Mouse (Mus musculus): ENCODE data around the gene Gopc.
"Not testable (repeated sequence)": the region's sequence is repeated elsewhere in the genome, so short reads cannot be mapped to it uniquely, and the experiment has no call there.

Gopc gene

GRCm38 (mm10) chr10:52387192-52387591 lies 5.3 kb upstream of the Gopc start:
- no peak for DNase-seq (ENCODE audit: low spot score in 2 of 2)

DNA sequence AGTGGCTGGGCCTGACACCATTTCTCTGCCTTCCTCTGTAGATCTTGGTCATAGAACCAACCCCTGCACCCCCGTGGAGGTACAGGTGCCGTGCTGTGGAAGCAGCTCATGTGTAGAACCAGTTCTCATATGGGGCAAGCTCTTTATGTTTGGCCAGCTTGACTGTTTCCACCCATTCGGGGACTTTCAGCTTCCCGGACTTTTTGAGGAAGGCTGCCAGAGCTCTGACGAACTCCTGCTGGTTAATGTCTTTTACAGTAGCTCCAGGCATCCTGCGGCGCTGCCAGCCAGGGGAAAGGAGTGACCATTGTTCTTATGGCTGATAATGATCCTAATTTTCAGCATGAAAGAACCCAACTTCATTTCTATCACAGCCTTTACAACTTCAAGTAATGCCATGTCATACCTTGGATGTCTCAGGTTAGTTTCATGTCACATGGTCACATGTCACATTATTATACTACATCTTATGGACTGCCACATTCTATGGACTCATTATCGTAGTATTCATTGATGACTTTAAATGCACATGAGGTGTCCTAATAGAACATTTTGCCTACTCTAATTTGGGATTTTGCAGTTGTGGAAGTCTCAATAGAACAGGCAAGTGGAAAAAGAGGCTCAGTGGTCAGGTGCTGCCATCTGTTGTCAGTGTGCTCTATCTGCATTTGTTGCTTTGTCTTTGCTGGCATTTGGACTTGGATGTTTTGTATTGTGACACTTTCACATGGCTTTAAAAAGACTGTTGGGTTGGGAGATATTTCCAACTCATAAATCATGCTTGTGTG lies 3.1 kb upstream of the Gopc start:
- peak; percentile 23 to 36 for DNase-seq (ENCODE audit: low spot score in 2 of 2)

DNA sequence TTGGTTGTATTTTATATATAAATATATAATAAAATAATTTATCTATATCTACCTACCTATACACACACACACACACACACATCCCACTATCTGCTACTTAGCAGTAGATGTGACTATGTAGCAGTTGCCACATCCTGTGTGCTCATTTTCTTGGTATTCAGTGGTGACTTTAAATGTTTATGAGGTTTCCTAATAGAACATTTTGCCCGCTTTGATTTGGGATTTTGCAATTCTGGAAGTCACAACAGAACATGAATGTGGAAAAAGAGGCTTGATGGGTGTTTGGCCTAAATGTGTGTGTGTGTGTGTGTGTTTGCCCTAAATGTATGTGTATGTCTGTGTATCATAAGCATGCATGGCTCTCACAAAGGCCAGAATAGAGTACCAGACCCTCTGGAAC lies 1.6 kb upstream of the Gopc start:
- DNase-seq (ENCODE audit: low spot score in 2 of 2) = no peak

DNA sequence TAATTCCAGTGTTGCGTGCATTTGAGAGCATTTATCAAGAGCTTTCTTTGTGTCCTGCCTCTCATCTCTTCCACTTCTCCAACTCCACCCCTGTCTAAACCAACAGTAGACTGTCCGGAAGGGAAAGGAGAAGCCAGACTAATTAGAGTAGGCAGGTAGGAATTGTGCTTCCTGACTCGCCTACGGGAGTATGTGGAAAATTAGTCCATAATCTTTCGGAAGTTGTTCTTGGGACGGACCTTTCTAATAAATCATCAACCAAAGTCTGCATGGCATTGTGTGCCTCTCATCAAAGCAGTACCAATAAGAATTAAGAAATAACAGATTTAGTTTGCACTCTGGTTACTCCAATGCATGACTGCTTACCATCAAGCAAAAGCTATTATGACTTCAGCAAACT lies 1.1 kb upstream of the Gopc start:
- DNase-seq (ENCODE audit: low spot score in 2 of 2) = no peak

DNA sequence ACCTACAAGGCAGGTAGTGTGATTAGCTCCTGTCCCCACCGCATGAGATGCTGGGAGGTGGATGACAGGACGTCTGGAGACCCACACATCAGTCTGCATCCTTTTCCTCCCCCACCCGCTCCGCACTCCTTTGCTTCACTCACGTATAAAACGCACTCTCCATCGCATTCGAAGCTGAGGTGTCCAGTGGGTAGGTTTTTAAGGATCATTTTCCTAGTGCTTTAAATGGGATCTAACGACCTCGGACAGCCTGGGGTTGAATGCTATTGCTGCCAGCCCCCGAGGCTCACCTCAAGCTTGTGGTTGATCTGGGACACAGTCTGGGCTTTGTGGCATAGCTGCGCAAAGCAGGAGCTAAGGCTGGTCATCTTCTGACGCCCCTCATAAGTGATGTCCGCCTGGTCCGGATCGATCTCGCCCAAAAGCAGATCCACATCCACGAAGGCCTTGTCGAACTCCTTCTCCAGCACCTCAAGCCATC lies 563 bp downstream of the Gopc start:
- DNase-seq (ENCODE audit: low spot score in 2 of 2) = no peak

- no peak for DNase-seq (ENCODE audit: low spot score in 2 of 2)
Measured at GRCm38 (mm10) chr10:52377813-52378212, 4.1 kb downstream of the Gopc start.

GRCm38 (mm10) chr10:52376422-52376821 lies 5.5 kb downstream of the Gopc start:
- DNase-seq (ENCODE audit: low spot score in 2 of 2) = no peak

DNA sequence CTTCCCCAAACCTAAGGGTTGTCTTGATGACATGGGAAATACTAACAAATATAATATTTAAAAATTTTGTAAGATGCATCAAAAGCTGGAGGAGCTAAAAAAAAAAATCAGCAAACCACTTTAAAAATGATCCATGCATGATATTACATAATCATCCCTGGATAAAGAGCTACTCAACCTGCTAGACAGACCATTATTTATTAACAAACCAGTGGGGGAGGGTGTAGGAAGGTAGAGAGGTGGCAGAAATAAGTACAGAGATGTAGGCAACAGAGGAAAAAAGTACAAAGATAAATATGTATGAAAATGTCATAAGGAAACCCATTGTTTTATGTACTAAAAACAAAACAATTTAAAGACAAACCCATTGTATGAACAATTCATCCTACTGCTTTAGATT lies 7.3 kb downstream of the Gopc start:
- no peak for DNase-seq (ENCODE audit: low spot score in 2 of 2)

DNA sequence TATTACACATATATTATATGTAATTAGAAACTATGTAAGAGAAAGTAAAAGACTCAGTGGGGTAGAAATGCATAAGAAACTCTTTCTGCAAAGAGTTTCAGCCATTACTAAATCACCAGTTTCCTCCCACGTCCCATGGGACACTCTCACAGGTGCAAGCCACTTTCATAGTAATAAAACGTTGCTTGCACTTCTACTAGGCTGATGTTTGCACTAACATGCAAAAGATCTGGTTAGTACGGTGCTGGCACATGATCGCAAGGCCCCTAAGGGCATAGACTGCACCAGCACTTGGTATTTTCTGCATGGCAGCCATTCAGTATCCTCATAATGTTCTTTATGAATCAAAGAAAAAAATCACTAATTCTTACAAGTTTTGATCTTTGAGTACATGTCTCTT lies 8.1 kb downstream of the Gopc start:
- DNase-seq (ENCODE audit: low spot score in 2 of 2) = no peak

- DNase-seq (ENCODE audit: low spot score in 2 of 2) = no peak
Measured at GRCm38 (mm10) chr10:52368376-52368775, 13.5 kb downstream of the Gopc start.

GRCm38 (mm10) chr10:52360862-52361609 lies 20.9 kb downstream of the Gopc start:
- no peak for DNase-seq (ENCODE audit: low spot score in 2 of 2)

DNA sequence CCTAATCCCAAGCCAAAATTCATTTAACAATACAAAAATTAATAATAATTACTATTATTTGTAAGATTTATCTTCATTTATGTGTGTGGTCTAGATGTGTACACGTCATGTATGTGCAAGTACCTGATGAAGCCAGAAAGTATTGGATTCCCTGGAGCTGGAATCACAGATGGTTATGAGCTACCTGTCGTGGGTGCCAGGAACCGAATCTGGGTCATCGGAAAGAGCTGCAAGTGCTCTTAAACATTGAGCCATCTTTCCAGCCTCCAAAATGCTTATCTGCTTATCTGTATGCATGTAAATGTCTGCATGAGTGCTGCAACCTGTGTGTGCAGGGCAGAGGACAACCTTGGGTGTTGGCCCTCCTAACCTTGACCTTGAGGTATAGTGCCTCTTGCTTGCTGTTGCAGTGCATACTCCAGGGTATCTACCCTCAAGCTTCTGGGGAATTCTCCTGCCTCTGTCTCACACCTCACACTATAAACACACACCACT lies 21.6 kb downstream of the Gopc start:
- DNase-seq (ENCODE audit: low spot score in 2 of 2) = no peak

- no peak for DNase-seq (ENCODE audit: low spot score in 2 of 2)
Measured at GRCm38 (mm10) chr10:52358467-52358866, 23.5 kb downstream of the Gopc start, which contains the start of gene Gm26741. Gene Gm26741, plus strand, starts transcription at chr10:52358767.

DNA sequence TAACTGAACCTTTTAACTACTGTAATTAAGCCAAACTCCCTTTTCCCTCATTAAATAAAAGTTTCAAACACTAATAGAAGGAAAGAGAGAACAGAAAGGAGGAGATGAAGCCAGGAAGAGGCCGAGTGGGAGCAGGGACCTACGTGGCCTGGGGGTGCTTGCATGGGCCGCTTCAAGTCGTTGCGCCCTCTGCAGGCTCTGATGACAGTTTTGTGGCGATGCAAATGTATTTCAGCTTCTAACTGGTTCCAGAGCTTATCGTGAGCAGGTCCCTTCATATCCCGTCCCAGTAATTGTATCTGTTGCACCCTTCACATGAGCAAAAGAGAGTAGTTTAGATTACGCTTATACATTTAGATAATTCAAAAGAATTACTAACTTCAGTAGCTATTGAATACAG lies 28.7 kb downstream of the Gopc start:
- no peak for DNase-seq (ENCODE audit: low spot score in 2 of 2)

GRCm38 (mm10) chr10:52343324-52343723 lies 38.6 kb downstream of the Gopc start:
- not testable (repeated sequence) for DNase-seq (ENCODE audit: low spot score in 2 of 2)

DNA sequence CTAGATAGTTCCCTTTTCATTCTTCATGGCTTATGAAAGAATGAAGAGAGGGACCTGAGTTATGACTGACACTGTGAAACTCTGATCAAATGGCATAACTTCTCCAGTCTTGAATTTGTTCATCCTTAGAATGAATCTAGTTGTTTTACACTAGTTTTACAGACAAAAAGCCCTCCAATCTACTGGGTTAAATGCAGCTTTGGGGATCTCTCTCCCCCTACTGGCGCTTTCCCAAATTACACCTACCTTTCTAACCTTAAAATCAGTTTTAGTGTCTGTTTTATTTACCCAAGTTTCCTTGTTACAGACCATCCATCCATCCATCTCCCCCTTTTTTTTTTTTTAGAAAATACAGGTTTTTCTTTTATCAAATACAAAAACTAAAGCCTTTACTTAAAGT lies 50.9 kb downstream of the Gopc start:
- peak in 1 of 2 experiments; percentile 10 for DNase-seq (ENCODE audit: low spot score in 2 of 2)

- no peak for DNase-seq (ENCODE audit: low spot score in 2 of 2)
Measured at GRCm38 (mm10) chr10:52321918-52322317, 60.0 kb downstream of the Gopc start.

DNA sequence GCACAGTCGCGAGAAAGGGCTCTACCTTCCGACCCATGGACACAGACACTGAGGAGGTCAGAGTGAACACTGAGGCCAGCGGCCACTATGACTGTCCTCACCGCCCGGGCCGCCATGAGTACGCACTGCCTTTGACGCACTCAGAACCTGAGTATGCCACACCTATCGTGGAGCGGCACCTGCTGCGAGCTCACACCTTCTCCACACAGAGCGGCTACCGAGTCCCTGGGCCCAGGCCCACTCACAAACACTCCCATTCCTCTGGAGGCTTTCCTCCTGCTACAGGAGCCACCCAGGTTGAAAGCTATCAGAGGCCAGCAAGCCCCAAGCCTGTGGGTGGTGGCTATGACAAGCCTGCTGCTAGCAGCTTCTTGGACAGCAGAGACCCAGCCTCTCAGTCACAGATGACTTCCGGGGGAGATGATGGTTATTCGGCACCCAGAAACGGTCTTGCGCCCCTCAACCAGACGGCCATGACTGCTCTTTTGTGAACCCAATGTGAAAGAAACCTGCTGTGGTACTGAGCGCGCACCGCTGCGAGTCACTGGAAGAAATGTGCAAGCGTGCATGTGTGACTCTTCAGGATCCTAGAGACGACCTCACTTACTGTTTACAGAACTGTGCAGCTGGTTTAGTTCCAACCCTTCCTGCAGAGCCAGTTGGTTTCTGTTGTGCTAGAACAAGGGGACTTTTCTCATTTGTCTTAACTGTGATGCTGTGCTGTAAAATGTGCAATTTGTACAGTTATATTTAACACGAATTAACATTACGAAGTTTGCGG lies 62.2 kb downstream of the Gopc start:
- DNase-seq (ENCODE audit: low spot score in 2 of 2) = no peak

DNA sequence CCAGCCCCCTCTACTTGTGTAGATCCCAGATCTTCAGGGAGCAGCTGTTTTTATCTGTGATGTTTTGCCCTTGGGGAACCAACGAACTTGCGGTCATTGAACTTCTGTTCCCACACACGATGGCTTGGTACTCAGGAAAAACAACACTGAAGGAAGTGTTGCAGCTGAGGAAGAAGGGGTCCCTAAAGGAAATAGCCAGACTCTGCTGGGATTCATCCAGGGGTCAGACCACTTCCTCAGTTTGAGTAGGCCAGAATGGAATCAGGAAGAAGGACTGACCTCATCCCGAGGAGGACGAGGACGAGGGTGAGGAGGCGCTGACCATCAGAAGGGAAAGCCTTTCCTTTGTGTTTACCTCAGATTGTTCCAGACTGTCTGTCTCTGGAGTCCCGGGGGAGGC lies 72.7 kb downstream of the Gopc start:
- peak in 1 of 2 experiments; percentile 6 for DNase-seq (ENCODE audit: low spot score in 2 of 2)

- no peak for DNase-seq (ENCODE audit: low spot score in 2 of 2)
Measured at GRCm38 (mm10) chr10:52304574-52304973, 77.3 kb downstream of the Gopc start.

GRCm38 (mm10) chr10:52302271-52302670 lies 79.7 kb downstream of the Gopc start:
- DNase-seq (ENCODE audit: low spot score in 2 of 2) = no peak

- DNase-seq (ENCODE audit: low spot score in 2 of 2) = no peak
Measured at GRCm38 (mm10) chr10:52301766-52302165, 80.2 kb downstream of the Gopc start.

Data from urinary bladder, postnatal 36 days (tissue).